Mouse (Mus musculus) left cerebral cortex, postnatal 14 days (tissue): ENCODE measurements around the gene Myog. TPM values are rescaled to one million over a fixed set of nuclear protein-coding genes. Genes with fewer than 3 reads are reported as not detected.
A peak's percentile ranks its signal among the peaks of the same experiment; 100 is the strongest.

ENCODE experiments used
- DNase-seq, 2 experiments: peaks; one replicate each; pipeline ENCODE4 v3.0.0; 2021 to 2022; ENCODE audit warnings: low spot score in 2 of 2, mixed read lengths in 1 of 2
- intact Hi-C: fragments of 180-260 bp; cut with DNase I; formaldehyde crosslinking; loops from one replicate; pipeline ENCODE4 v1.15.1; 2025
- total RNA-seq, 2 experiments: library from RNA; stranded (reverse); gene quantifications; 2 replicates each; pipeline ENCODE4 v1.2.3; 2021

Myog gene
- total RNA-seq, 2 experiments from 2014 or later = not detected

GRCm38 (mm10) chr1:134281563-134281962 lies 8.2 kb upstream of the Myog start:
- DNase-seq = no peak
- intact Hi-C loops = no loop called here

- intact Hi-C loops = no loop called here
- DNase-seq = no peak
Measured at GRCm38 (mm10) chr1:134282342-134282741, 7.4 kb upstream of the Myog start.

- DNase-seq = no peak
- intact Hi-C loops = no loop called here
Measured at GRCm38 (mm10) chr1:134283108-134283507, 6.7 kb upstream of the Myog start.

- intact Hi-C loops = no loop called here
- no peak for DNase-seq
Measured at GRCm38 (mm10) chr1:134285458-134286120, 4.2 kb upstream of the Myog start.

GRCm38 (mm10) chr1:134288239-134288638 lies 1.6 kb upstream of the Myog start:
- no peak for DNase-seq
- intact Hi-C loops = no loop called here

GRCm38 (mm10) chr1:134290300-134290699 lies 511 bp downstream of the Myog start:
- no peak for DNase-seq
- intact Hi-C loops = no loop called here

GRCm38 (mm10) chr1:134290909-134291308 lies 1.1 kb downstream of the Myog start:
- intact Hi-C loops = no loop called here
- DNase-seq = no peak

GRCm38 (mm10) chr1:134291555-134291954 lies 1.8 kb downstream of the Myog start:
- intact Hi-C loops = no loop called here

GRCm38 (mm10) chr1:134292073-134292472 lies 2.3 kb downstream of the Myog start:
- intact Hi-C loops = no loop called here
- DNase-seq = no peak

More at GRCm38 (mm10) chr1:134291555-134291954, 1.8 kb downstream of the Myog start:
- no peak for DNase-seq

GRCm38 (mm10) chr1:134292601-134293000 lies 2.8 kb downstream of the Myog start:
- no peak for DNase-seq
- intact Hi-C loops = no loop called here

- no peak for DNase-seq
- intact Hi-C loops = no loop called here
Measured at GRCm38 (mm10) chr1:134293276-134293675, 3.5 kb downstream of the Myog start.

GRCm38 (mm10) chr1:134293738-134294604 lies 4.2 kb downstream of the Myog start:
- intact Hi-C loops = no loop called here

GRCm38 (mm10) chr1:134297265-134297664 lies 7.5 kb downstream of the Myog start:
- DNase-seq = no peak
- intact Hi-C loops = no loop called here

More at GRCm38 (mm10) chr1:134293738-134294604, 4.2 kb downstream of the Myog start:
- no peak for DNase-seq

- intact Hi-C loops = no loop called here
- DNase-seq = no peak
Measured at GRCm38 (mm10) chr1:134298636-134299411, 9.0 kb downstream of the Myog start.

GRCm38 (mm10) chr1:134302568-134303238 lies 12.9 kb downstream of the Myog start:
- DNase-seq = peak in 1 of 2 experiments; percentile 53
- intact Hi-C loops = no loop called here

GRCm38 (mm10) chr1:134304940-134305339 lies 15.2 kb downstream of the Myog start:
- no peak for DNase-seq
- intact Hi-C loops = no loop called here

- DNase-seq = no peak
- intact Hi-C loops = no loop called here
Measured at GRCm38 (mm10) chr1:134307409-134307808, 17.6 kb downstream of the Myog start.

- DNase-seq = no peak
- intact Hi-C loops = no loop called here
Measured at GRCm38 (mm10) chr1:134310291-134310690, 20.5 kb downstream of the Myog start.

- no peak for DNase-seq
- intact Hi-C loops = no loop called here
Measured at GRCm38 (mm10) chr1:134310729-134311128, 20.9 kb downstream of the Myog start.
